Mouse (Mus musculus): ENCODE data around the gene Dcbld1.

Dcbld1 gene

DNA sequence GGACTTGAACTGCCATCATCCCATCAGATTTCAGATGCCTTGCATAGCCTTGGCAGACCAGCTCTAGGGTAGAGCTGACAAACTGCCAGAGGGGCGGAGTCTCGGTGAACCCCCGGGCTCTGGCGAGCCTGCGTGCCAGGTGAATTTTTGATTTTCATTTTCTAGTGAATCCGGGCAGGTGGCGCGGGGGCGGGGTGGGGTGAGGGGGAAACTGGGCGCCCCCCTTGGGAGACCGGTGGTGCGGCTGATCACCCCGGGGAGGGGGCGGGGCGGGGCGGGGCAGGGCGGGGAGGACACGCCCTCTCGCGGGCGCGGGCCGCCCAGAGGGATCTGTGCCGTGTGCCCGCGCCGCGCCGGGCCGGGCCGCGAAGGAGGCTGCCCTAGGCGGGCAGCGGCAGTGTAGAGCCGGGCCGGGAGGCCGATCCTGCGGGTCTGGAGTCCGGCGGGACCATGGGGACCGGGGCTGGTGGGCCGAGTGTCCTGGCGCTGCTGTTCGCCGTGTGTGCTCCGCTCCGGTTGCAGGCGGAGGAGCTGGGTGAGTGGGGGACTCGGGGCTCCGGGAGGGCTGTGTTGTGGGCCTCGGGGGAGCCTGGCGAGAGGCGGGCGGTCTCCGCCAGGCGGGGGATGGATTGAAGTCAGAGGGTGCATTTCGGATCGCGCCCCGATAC, at the start of gene Dcbld1:
Dcbld1 (plus strand) TSS at position 319 of the 668 bp plus-strand sequence.
- DNase-seq (ENCODE audit: low read depth, low spot score): no peak

DNA sequence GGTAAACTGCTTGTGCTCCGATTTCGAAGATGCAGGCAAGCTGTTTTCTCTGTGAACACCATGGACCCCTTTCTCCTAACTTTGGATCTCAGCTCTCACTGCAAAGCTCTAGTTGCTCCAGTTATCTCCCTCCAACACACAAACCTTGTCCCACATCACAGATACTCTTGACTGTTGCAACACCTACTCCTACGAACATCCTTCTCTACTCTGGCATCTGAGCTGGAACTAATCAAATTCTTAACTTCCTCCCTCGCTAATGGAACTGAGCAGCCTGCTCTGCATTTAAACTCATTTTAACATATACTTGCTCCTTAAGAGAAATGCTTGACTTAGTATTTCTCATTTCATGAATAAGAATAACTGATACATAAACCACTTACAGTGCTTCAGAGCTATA, 47.5 kb upstream of the Dcbld1 start:
- DNase-seq (ENCODE audit: low read depth, low spot score): no peak

- no peak for DNase-seq (ENCODE audit: low read depth, low spot score)
These were observed 38.2 kb upstream of the Dcbld1 start, which contains the start of gene Ros1 for GRCm38 (mm10) chr10:52194957-52195852. Gene Ros1, minus strand, starts transcription at chr10:52195244.

DNA sequence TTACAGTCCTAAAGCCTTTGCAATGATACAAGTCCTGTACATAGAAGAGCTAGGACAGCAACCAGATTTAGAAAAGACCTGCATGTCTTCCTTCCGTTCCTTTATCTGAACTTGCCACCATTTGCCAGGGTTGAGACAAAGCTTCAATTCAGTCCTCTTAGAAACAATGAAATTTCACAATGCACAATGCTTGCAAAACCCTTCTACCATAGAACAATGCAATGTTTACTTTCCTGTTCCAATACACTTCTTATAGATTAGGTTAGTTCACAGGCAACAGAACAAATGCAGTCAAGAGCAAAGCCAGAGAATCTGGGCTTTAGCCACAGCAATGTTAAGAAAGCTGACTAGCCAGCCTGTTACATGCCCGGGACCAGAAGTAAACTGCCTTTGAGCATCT, 29.4 kb upstream of the Dcbld1 start:
- DNase-seq (ENCODE audit: low read depth, low spot score): no peak

- no peak for DNase-seq (ENCODE audit: low read depth, low spot score)
These were observed 18.1 kb upstream of the Dcbld1 start for GRCm38 (mm10) chr10:52215267-52215818.

GRCm38 (mm10) chr10:52216797-52217563, 16.4 kb upstream of the Dcbld1 start:
- DNase-seq (ENCODE audit: low read depth, low spot score): no peak

- no peak for DNase-seq (ENCODE audit: low read depth, low spot score)
These were observed 15.9 kb upstream of the Dcbld1 start for GRCm38 (mm10) chr10:52217564-52217934.

DNA sequence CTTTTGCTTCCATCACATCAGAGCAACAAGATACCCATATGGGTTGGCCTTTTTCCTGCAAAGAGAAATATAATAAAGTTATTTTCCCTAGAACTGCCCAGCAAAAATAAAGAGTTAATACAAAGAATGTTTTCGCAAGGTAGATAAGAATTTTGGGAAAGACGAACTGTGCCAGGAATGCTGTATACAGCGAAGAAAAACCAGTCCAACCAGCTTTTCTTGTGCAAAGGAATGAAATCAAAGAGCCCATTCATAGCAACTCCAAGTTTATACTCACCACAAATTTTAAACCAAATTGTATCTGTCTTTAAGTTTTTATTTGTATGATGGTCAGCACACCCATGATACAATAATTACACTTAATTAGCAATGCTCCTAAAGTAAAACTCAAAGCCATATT, 13.8 kb upstream of the Dcbld1 start:
- DNase-seq (ENCODE audit: low read depth, low spot score): no peak

GRCm38 (mm10) chr10:52232196-52233176, 933 bp upstream of the Dcbld1 start:
- no peak for DNase-seq (ENCODE audit: low read depth, low spot score)

DNA sequence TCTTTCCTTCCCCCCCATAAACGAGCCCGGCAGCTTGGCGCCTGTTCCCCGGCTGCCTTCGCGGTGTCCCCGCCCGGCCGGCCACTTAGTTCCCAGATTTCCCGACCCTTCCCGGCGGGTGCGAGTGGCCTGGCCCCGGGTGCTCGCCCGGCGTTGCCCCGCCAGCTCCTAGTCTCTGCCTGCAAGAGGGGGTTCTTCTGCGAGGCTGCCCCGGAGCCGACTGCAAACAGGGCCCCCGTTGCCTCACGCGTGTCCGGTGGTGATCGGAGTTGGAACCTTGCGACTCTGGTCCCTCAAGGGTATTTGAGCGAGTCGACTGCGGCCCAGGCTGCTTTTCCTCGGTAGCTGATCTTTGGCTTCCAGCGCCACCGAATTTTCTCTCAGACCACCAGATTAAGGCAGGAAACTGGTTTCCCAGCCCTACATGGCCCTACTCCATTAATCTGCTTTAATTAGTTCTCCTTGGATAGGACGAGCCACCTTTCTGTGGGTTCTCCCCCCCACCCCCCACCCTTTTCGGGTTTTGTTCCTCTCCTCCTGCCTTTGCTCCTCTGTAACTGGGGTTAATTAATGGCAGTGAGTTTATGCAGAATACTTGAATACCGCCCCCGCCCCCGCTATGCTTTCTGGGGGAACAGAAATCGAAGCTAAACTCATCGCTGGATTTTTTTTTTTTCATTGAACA, 692 bp downstream of the Dcbld1 start:
- no peak for DNase-seq (ENCODE audit: low read depth, low spot score)

GRCm38 (mm10) chr10:52234654-52234981, 1.2 kb downstream of the Dcbld1 start:
- DNase-seq (ENCODE audit: low read depth, low spot score): no peak

- DNase-seq (ENCODE audit: low read depth, low spot score): no peak
These were observed 2.0 kb downstream of the Dcbld1 start for GRCm38 (mm10) chr10:52235461-52235860.

DNA sequence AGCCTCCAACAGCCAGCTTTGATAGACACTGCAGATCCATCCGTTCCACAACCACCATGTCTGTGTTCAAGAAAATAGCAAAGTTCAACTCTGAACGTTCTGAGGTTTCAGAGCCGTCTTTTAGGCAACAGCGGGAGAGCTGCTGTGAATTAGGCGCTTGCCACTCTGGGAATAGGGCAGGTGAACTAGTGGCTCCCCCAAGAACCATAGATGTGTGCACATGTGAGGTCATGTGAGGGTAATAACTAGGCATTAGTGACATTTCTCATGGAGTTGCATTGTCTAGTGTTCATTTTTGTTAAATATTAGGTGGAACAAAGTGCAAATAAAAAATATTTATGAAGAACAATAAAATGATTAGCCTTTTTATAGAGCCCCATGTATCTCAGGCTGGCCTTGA, 8.6 kb downstream of the Dcbld1 start:
- DNase-seq (ENCODE audit: low read depth, low spot score): no peak

- no peak for DNase-seq (ENCODE audit: low read depth, low spot score)
These were observed 9.4 kb downstream of the Dcbld1 start for GRCm38 (mm10) chr10:52242680-52243323.

- no peak for DNase-seq (ENCODE audit: low read depth, low spot score)
These were observed 12.8 kb downstream of the Dcbld1 start for GRCm38 (mm10) chr10:52246207-52246606.

DNA sequence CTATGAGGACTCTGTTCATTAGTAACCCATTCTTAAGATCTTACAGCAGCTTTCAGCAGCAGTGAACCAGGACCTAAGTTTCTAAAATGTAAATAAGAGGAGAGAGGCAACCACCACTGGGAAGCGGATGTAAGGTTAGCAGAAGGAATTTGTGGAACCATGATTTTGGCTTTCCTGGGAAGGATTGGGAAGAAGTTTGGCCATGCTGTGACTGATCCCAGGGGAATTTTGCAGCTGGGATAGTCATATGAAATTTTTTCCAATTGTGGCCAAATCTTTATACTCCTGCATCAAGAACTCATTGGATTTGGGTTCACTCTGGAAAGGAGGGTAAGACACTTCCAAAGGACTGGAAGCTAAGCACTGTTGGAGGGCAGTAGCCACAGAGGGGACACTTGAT, 18.8 kb downstream of the Dcbld1 start:
- DNase-seq (ENCODE audit: low read depth, low spot score): no peak

DNA sequence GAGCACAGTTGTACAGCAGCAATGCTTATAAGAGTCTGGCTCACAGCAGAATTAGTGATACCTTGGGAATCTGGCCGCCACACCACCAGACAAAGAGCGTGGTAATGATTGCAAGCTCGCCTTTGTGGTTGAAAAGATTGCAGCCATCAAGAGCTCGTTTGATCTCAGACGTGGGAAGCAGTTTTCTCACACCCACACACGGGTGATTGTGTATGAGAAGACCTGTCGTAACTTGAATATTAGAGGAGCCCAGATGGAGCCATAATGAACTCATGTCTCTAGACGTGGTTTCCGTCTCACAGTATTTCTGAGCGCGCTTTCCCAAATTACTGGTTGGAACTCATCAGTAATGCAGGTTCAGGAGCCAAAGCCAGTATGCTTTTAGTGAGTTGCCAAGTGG, 20.0 kb downstream of the Dcbld1 start:
- no peak for DNase-seq (ENCODE audit: low read depth, low spot score)

DNA sequence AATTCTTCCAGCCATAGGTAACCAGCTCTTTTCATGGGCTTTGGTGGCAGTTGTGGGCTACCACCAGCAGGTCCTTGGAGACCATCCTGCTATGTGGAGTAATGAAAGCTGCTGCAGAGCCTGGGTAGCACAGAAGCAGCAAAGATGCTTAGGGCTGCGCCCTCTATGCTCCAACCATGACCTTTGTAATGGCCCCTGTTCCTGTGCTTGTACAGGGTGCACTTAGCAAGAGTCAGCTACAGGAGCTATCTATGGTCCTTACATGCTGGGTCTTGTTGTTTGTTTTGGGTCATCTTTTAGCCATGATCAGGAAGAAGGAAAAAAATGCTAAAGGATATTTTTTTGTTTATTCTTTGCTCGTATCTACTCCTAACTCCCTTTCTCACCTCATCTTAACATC, 24.3 kb downstream of the Dcbld1 start:
- no peak for DNase-seq (ENCODE audit: low read depth, low spot score)

DNA sequence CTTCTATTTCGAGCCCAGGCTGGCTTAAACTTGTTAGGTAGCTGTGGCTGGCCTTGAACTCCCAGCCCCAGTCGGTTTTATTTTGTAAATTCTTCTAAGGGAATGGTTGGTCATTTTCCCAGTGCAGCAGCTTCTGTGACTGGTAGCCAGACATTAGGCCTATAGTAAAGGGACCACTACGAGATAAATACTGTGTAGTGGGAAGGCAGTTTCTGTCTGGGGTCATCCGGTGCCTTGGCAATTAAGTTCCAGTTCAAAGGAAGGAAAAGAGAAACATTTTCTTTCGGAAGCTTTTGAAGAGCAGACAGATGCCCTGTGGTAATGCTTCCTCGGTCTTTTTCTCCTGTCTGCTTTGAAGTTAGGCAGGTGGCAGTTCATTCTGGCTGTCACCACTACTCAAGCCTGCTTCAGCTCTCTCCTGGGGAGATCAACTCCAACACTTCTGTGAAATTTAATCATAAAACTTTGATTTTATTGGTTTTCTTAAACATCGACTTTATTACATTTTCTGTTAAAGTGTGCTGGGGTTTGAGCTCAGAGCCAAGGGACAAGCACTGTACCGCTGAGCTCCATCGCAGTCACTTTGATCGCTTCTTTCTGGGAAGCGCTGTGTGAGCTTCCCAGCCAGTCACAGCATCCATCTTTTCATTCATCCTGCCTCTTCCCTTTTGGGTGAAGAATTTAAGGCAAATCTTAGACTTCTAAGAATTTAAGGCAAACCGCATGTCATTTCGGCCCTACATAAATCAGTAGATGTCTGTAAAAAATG, 24.9 kb downstream of the Dcbld1 start:
- DNase-seq (ENCODE audit: low read depth, low spot score): no peak

All from brain, embryonic 18.5 days (tissue).